Mouse (Mus musculus) olfactory bulb, adult 2 months (tissue): Measurements from ENCODE around the gene Uck1. TPM values are rescaled to one million over a fixed set of nuclear protein-coding genes. Genes with fewer than 3 reads are reported as not detected.
A peak's percentile ranks its signal among the peaks of the same experiment; 100 is the strongest.

Source experiments
- H3K27ac ChIP-seq: fragments of 200-500 bp; 2 replicates; pipeline ENCODE4 v1.5.1; 2012; ENCODE audit warnings: low read depth, low read length; ENCODE audit not compliant: insufficient read depth
- H3K4me1 ChIP-seq: fragments of 200-500 bp; 2 replicates; pipeline ENCODE4 v1.6.1; 2012; ENCODE audit warnings: low read length; ENCODE audit not compliant: control insufficient read depth, insufficient read depth
- H3K4me3 ChIP-seq: fragments of 200-500 bp; 2 replicates; pipeline ENCODE4 v1.5.1; 2012; ENCODE audit warnings: mild to moderate bottlenecking, low read depth, low read length, moderate library complexity; ENCODE audit not compliant: insufficient read depth
- CTCF ChIP-seq: fragments of 200-500 bp; IDR thresholded peaks from 2 replicates; pipeline ENCODE4 v1.5.1; 2012; ENCODE audit warnings: low read depth, mild to moderate bottlenecking, low read length, moderate library complexity; ENCODE audit not compliant: insufficient read depth
- POLR2A ChIP-seq: fragments of 200-500 bp; IDR thresholded peaks from 2 replicates; pipeline ENCODE4 v1.6.1; 2012; ENCODE audit warnings: mild to moderate bottlenecking, low read depth, low read length, moderate library complexity; ENCODE audit not compliant: insufficient read depth
- WGBS: fragments of 180-500 bp; shearing (Covaris S2); methylation state at CpG from one replicate; pipeline ENCODE4 v1.1.7; 2018; 5-methylcytosine and 5-hydroxymethylcytosine counted together
- polyA plus RNA-seq: library from polyadenylated mRNA; stranded (reverse); fragments of >200 nt; gene quantifications from 2 replicates; pipeline ENCODE4 v1.2.4, GENCODE M21; 2012; ENCODE audit warnings: low replicate concordance; ENCODE audit not compliant: missing spikeins, insufficient read depth, insufficient read length

The Uck1 gene
- polyA plus RNA-seq, 1 experiment: not detected

- no peak overlapping the region for H3K4me3 ChIP-seq
- no peak for TF ChIP-seq POLR2A
- no peak for TF ChIP-seq CTCF
- peak overlapping the region; percentile 65 for H3K27ac ChIP-seq
- WGBS: 43% methylated on average over 8 of the region's 8 CpGs
- peaks cover 29% of the 10 kb centered on the region for H3K4me1 ChIP-seq
Observed at GRCm38 (mm10) chr2:32217656-32218055, 42.3 kb downstream of the Uck1 start.

- Histone ChIP-seq H3K27ac (no peak overlapping the region), H3K4me1 (peaks cover 29% of the 10 kb centered on the region), H3K4me3 (no peak overlapping the region)
- TF ChIP-seq CTCF (no peak), POLR2A (no peak)
- WGBS: 87% methylated on average over 10 of the region's 10 CpGs
Observed at GRCm38 (mm10) chr2:32216506-32216905, 43.5 kb downstream of the Uck1 start.

GRCm38 (mm10) chr2:32215576-32215975, 44.4 kb downstream of the Uck1 start:
- H3K27ac ChIP-seq: no peak overlapping the region
- H3K4me1 ChIP-seq: peaks cover 29% of the 10 kb centered on the region
- 90% methylated on average over 10 of the region's 10 CpGs for WGBS
- no peak for TF ChIP-seq POLR2A
- no peak for TF ChIP-seq CTCF
- H3K4me3 ChIP-seq: no peak overlapping the region

- H3K4me3 ChIP-seq: no peak overlapping the region
Observed at GRCm38 (mm10) chr2:32213000-32213399, 47.0 kb downstream of the Uck1 start.

GRCm38 (mm10) chr2:32211689-32212088, 48.3 kb downstream of the Uck1 start:
- TF ChIP-seq POLR2A (no peak), CTCF (no peak)
- H3K27ac ChIP-seq: no peak overlapping the region
- H3K4me1 ChIP-seq: peaks cover 20% of the 10 kb centered on the region
- H3K4me3 ChIP-seq: no peak overlapping the region
- WGBS: 88% methylated on average over 8 of the region's 8 CpGs

More at GRCm38 (mm10) chr2:32213000-32213399, 47.0 kb downstream of the Uck1 start:
- Histone ChIP-seq H3K4me1 (peaks cover 28% of the 10 kb centered on the region), H3K27ac (no peak overlapping the region)
- 46% methylated on average over 10 of the region's 10 CpGs for WGBS
- TF ChIP-seq POLR2A (no peak), CTCF (no peak)

GRCm38 (mm10) chr2:32207682-32208081, 52.3 kb downstream of the Uck1 start:
- no peak for TF ChIP-seq POLR2A
- TF ChIP-seq CTCF: no peak
- Histone ChIP-seq H3K4me3 (no peak overlapping the region), H3K4me1 (0 out of 2 replicates have a peak, but pooled peaks cover 6% of the 10 kb centered on the region), H3K27ac (no peak overlapping the region)
- WGBS: 83% methylated on average over 1 of the region's 1 CpGs

Other genes starting within 250 kb of the Uck1 start
- gene Fam78a, start 175.3 kb downstream of the Uck1 start, polyA plus RNA-seq: not detected in 2 replicates
- gene Plpp7, start 164.6 kb downstream of the Uck1 start, polyA plus RNA-seq: not detected in 2 replicates
- 70.7 and 86.2 TPM in 2 replicates for gene Prrc2b, start 109.1 kb downstream of the Uck1 start, polyA plus RNA-seq
- not detected in 2 replicates for gene Pomt1, start 23.6 kb downstream of the Uck1 start, polyA plus RNA-seq
- 105 TPM in 1 of 2 replicates, not detected in the other for gene Golga2, start 27.2 kb upstream of the Uck1 start, polyA plus RNA-seq
- gene Swi5, start 27.9 kb upstream of the Uck1 start, polyA plus RNA-seq: not detected in 2 replicates
- gene Ciz1, start 92.2 kb upstream of the Uck1 start, polyA plus RNA-seq: not detected in 2 replicates
- gene Dnm1, start 93.2 kb upstream of the Uck1 start, polyA plus RNA-seq: 153 TPM in 1 of 2 replicates, not detected in the other
- gene 1110008P14Rik, start 121.8 kb upstream of the Uck1 start, polyA plus RNA-seq: not detected in 2 replicates
- gene Lcn2, start 128.1 kb upstream of the Uck1 start, polyA plus RNA-seq: not detected in 2 replicates
- not detected in 2 replicates for gene Ptges2, start 135.7 kb upstream of the Uck1 start, polyA plus RNA-seq
- gene Naif1, start 190.3 kb upstream of the Uck1 start, polyA plus RNA-seq: not detected in 2 replicates
- 221 TPM in 1 of 2 replicates, not detected in the other for gene Slc25a25, start 191.3 kb upstream of the Uck1 start, polyA plus RNA-seq